Mouse (Mus musculus) CH12.LX (cell line): ENCODE measurements around the gene Pxmp4.

Experiments
- E2F4 ChIP-seq: IDR thresholded peaks from 2 replicates; pipeline ENCODE4 v1.6.1; 2011; ENCODE audit warnings: low read depth, low read length, improper control_type of control experiment; ENCODE audit not compliant: insufficient replicate concordance
- GABPA ChIP-seq: IDR thresholded peaks from 2 replicates; pipeline ENCODE4 v1.6.1; 2012; ENCODE audit warnings: low read depth, low read length, improper control_type of control experiment, inconsistent platforms; ENCODE audit not compliant: insufficient replicate concordance
- RCOR1 ChIP-seq: conservative IDR thresholded peaks from 2 replicates; pipeline ENCODE4 v1.6.1; 2012; ENCODE audit warnings: low read depth, mild to moderate bottlenecking, inconsistent platforms, low read length, improper control_type of control experiment

DNA sequence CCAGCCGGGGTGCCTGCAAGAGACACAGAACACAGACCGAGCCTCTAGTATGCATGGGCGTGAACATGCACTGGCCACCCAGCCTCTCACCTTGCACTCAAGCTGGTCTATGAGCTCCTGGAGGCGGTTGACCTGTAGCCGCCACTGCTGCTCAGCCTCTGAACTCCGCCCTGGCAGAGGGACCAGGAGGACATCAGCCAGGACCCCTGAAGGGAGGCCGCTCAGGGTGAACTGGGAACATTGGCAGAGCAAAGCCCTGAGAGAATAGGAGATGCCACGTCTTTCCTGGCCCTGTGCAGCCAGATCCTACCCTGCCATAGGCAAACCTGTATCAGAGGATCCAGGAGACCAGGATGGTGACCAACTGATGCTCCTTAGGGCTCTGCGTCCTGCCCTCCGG, 56.8 kb downstream of the Pxmp4 start, which contains the start of gene 1700003F12Rik:
- TF ChIP-seq RCOR1: no peak
- no peak for TF ChIP-seq GABPA
- no peak for TF ChIP-seq E2F4
